Mouse (Mus musculus) liver, postnatal 0 days (tissue): ENCODE measurements at regions not wholly inside any gene's neighbourhood (a gene's known extent, or its start where the extent isn't known, plus 50 kb on each side); places are given as distances from the start of the nearest gene placed in this dataset.

ENCODE experiments used
- CTCF ChIP-seq: sonication (generic); IDR thresholded peaks from 2 replicates; pipeline ENCODE4 v1.5.1; 2016; ENCODE audit warnings: antibody characterized with exemption, low read depth
- EP300 ChIP-seq: IDR thresholded peaks from 2 replicates; pipeline ENCODE4 v1.6.1; 2016; ENCODE audit warnings: antibody characterized with exemption, low read depth, mild to moderate bottlenecking

GRCm38 (mm10) chr9:59182906-59183305 lies 108.5 kb upstream of the Adpgk start:
- TF ChIP-seq CTCF, result no peak
- no peak for TF ChIP-seq EP300
